Mouse (Mus musculus): ENCODE results near the gene Tmeff2. TPM values are rescaled to one million over a fixed set of nuclear protein-coding genes. Genes with fewer than 3 reads are reported as not detected.
A peak's percentile ranks its signal among the peaks of the same experiment; 100 is the strongest.

The Tmeff2 gene
- total RNA-seq, 2 experiments from 2014 or later, result 40.1 to 42.0 TPM

DNA sequence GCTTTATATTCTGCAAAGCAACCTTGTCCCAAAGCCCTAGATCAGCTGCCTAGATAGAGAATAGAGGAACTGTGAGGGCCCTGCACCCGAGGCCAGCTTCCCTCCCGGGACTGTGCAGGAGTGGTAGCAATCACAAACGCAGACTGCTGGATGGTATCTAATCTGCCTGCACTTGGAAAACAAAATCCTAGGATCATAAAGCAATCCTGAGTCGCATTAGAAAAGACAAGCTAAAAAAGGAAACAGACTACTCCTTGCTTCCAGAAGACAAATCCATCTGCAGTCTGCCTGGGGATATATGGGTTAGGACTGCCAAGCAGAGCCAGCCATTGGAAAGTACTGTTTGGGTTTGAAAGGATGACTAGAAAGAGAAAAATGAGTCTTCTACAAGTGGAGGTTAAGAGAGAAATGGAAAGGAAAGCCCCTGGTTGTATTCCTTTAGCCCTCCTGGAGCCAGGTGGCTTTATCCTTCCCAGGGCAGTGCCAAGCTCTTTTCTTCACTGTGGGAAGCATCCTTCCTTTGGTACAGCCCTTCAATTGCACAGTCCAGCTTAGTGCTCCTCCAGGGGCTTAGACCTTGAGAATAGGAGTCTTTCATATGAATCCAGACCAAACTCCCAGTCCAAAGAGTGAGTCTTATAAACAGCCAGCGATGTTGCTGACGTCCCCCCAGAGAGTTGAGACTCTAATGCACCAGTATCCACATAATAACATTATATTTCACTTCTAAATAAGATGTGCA, 291.6 kb downstream of the Tmeff2 start:
- DNase-seq (ENCODE audit: low spot score in 2 of 2), result no peak

DNA sequence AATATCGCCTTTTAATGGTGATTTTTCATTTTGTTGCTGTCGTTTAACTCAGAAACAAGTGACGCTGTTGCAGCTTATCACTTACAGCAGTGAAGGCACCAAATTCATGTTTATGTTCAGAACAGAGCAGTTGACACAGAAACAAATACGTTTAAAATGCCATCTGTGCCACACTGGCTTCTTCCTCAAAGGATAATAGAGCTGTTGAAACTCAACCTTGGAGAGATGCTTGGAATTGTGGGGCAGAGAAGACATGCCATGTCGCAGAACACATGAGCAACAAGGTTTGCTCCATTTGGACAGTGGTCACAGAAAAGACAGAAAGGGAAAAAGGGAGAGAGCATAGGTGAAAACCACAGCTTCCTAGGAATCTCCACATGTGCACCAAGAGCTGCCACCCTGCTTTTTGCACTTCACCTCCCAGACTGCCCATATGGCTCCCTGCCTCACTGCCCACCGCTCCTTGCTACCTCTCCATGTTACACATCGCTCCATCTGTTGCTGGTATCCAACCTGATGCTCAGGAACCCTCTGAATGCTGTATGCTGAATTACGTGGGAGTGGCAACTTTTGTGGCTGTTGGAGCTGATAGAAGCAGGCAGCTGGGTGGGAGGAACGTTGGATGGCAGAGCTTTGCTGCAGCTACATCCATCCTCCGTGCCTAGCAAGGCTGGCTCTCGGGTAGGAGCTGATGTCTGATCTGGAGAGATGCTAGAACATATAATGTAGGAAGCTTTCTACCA, 298.8 kb downstream of the Tmeff2 start:
- peak; percentile 50 to 52 for DNase-seq (ENCODE audit: low spot score in 2 of 2)

GRCm38 (mm10) chr1:51199954-51200353, 299.5 kb downstream of the Tmeff2 start:
- no peak for DNase-seq (ENCODE audit: low spot score in 2 of 2)

DNA sequence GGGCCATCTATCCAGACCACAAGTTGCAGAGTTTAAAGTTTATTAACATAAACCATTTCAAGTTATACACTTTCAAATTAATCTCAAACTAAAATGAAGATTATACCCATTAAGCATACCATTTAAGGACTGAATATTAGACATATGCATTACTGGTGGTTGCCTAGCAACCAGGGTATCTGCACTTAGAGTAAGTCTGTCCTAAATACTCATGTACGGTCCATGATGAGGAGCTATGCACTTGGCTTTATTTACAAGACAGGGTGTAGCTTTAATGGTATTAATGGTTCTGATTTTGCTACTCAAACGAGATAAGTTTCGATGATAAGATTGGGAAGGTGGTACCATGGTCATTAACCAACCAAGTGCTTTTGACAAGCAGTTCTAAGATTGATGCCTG, 315.2 kb downstream of the Tmeff2 start:
- DNase-seq (ENCODE audit: low spot score in 2 of 2), result no peak

GRCm38 (mm10) chr1:51216292-51217050, 316.0 kb downstream of the Tmeff2 start:
- peak; percentile 30 to 32 for DNase-seq (ENCODE audit: low spot score in 2 of 2)

GRCm38 (mm10) chr1:51217227-51217626, 316.8 kb downstream of the Tmeff2 start:
- no peak for DNase-seq (ENCODE audit: low spot score in 2 of 2)

- no peak for DNase-seq (ENCODE audit: low spot score in 2 of 2)
These were observed 324.7 kb downstream of the Tmeff2 start for GRCm38 (mm10) chr1:51225156-51225555.

Small RNA genes within 50 kb of the gene (microRNA-seq; reads per million reads assigned to microRNA genes)
- 0 reads per million in 2 experiments for gene Gm25736

Data from layer of hippocampus, postnatal 10 days (tissue).